Mouse (Mus musculus): ENCODE data around the gene Rab3gap1. TPM values are rescaled to one million over a fixed set of nuclear protein-coding genes. Genes with fewer than 3 reads are reported as not detected.

Rab3gap1 gene
- 17.4 and 19.0 TPM in 2 replicates for polyA plus RNA-seq (2012; rRNA removed)

GRCm38 (mm10) chr1:127868300-127869261, at the start of gene Rab3gap1:
TSS of gene Rab3gap1 (plus strand) at chr1:127868773.

GRCm38 (mm10) chr1:127854486-127855222, 13.9 kb upstream of the Rab3gap1 start, which contains the start of gene Map3k19:
TSS of gene Map3k19 (minus strand) at chr1:127855031.

Other genes with a start within 250 kb of the Rab3gap1 start
- 34.5 and 40.9 TPM in 2 replicates for gene Tmem163, start 189.2 kb upstream of the Rab3gap1 start, polyA plus RNA-seq (2012; rRNA removed)
- 0.03 and 0.04 TPM in 2 replicates for gene Acmsd, start 139.4 kb upstream of the Rab3gap1 start, polyA plus RNA-seq (2012; rRNA removed)
- 64.6 and 66.1 TPM in 2 replicates for gene Ccnt2, start 94.6 kb upstream of the Rab3gap1 start, polyA plus RNA-seq (2012; rRNA removed)
- gene Map3k19, start 13.7 kb upstream of the Rab3gap1 start, polyA plus RNA-seq (2012; rRNA removed): 0.43 and 0.48 TPM in 2 replicates
- gene Zranb3, start 234.3 kb downstream of the Rab3gap1 start, polyA plus RNA-seq (2012; rRNA removed): 9.3 and 11.5 TPM in 2 replicates
- 100 and 107 TPM in 2 replicates for gene R3hdm1, start 234.5 kb downstream of the Rab3gap1 start, polyA plus RNA-seq (2012; rRNA removed)

Data from central nervous system, embryonic 14 days (tissue).